Mouse (Mus musculus) kidney, embryonic 14.5 days (tissue): ENCODE data around the gene Yif1b. TPM values are rescaled to one million over a fixed set of nuclear protein-coding genes. Genes with fewer than 3 reads are reported as not detected.

Experiments used
- polyA plus RNA-seq: library from polyadenylated mRNA; unstranded; fragments of >200 nt; fragmentation: Nextera tagmentation; extraction: Ambion mirVana; gene quantifications from 2 replicates; pipeline ENCODE4 v1.2.1, GENCODE M21; 2014

Yif1b gene
- polyA plus RNA-seq, 1 experiment from 2014 or later: 120 TPM

Other genes with a start within 250 kb of the Yif1b start
- gene Ryr1, start 113.2 kb upstream of the Yif1b start, polyA plus RNA-seq: 1.1 TPM in 2 replicates
- gene Rasgrp4, start 103.5 kb upstream of the Yif1b start, polyA plus RNA-seq: 0.68 and 1.1 TPM in 2 replicates
- 12.2 and 13.9 TPM in 2 replicates for gene Fam98c, start 82.1 kb upstream of the Yif1b start, polyA plus RNA-seq
- gene Ggn, start 68.1 kb upstream of the Yif1b start, polyA plus RNA-seq: 0.47 and 0.91 TPM in 2 replicates
- 6.0 and 6.4 TPM in 2 replicates for gene Spred3, start 67.9 kb upstream of the Yif1b start, polyA plus RNA-seq
- gene Psmd8, start 57.6 kb upstream of the Yif1b start, polyA plus RNA-seq: 281 and 283 TPM in 2 replicates
- gene Catsperg1, start 24.3 kb upstream of the Yif1b start, polyA plus RNA-seq: 0.61 and 0.97 TPM in 2 replicates
- 0.62 and 1.0 TPM in 2 replicates for gene Kcnk6, start 5.8 kb upstream of the Yif1b start, polyA plus RNA-seq
- 5.2 and 8.3 TPM in 2 replicates for gene 2200002D01Rik, start 10.1 kb downstream of the Yif1b start, polyA plus RNA-seq
- 198 and 239 TPM in 2 replicates for gene Spint2, start 43.6 kb downstream of the Yif1b start, polyA plus RNA-seq
- gene Ppp1r14a, start 51.0 kb downstream of the Yif1b start, polyA plus RNA-seq: 19.3 and 27.7 TPM in 2 replicates
- gene Dpf1, start 65.6 kb downstream of the Yif1b start, polyA plus RNA-seq: 4.5 and 5.5 TPM in 2 replicates